Mouse (Mus musculus) limb, embryonic 13.5 days (tissue): ENCODE data around the gene Dnajc4. TPM values are rescaled to one million over a fixed set of nuclear protein-coding genes. Genes with fewer than 3 reads are reported as not detected.

Experiments used
- ATAC-seq: fragments of 200-750 bp; cut with Nextera tagmentation; 2 replicates; pipeline ENCODE4 v1.8.0; 2017; ENCODE audit warnings: low read depth, moderate number of reproducible peaks, moderate TSS enrichment; ENCODE audit not compliant: low FRiP score
- H3K27ac ChIP-seq: fragments of 300-500 bp; sonication (generic); 2 replicates; pipeline ENCODE4 v1.5.1; 2015; ENCODE audit warnings: inconsistent platforms, mild to moderate bottlenecking, moderate library complexity
- H3K27me3 ChIP-seq: fragments of 300-500 bp; sonication (generic); 2 replicates; pipeline ENCODE4 v1.6.1; 2015; ENCODE audit warnings: mild to moderate bottlenecking, inconsistent platforms
- H3K36me3 ChIP-seq: fragments of 300-500 bp; sonication (generic); 2 replicates; pipeline ENCODE4 v1.6.1; 2015; ENCODE audit warnings: inconsistent platforms, mild to moderate bottlenecking, moderate library complexity
- H3K4me1 ChIP-seq: fragments of 300-500 bp; sonication (generic); 2 replicates; pipeline ENCODE4 v1.6.1; 2015; ENCODE audit warnings: inconsistent platforms
- H3K4me2 ChIP-seq: fragments of 300-500 bp; sonication (generic); replicated peaks from 2 replicates; pipeline ENCODE4 v1.6.1; 2015; ENCODE audit warnings: inconsistent platforms, mild to moderate bottlenecking, moderate library complexity
- H3K4me3 ChIP-seq: fragments of 300-500 bp; sonication (generic); 2 replicates; pipeline ENCODE4 v1.5.1; 2015; ENCODE audit warnings: moderate library complexity, mild to moderate bottlenecking, inconsistent platforms
- H3K9ac ChIP-seq: fragments of 300-500 bp; sonication (generic); 2 replicates; pipeline ENCODE4 v1.6.1; 2015; ENCODE audit warnings: mild to moderate bottlenecking, inconsistent platforms
- H3K9me3 ChIP-seq: fragments of 300-500 bp; sonication (generic); 2 replicates; pipeline ENCODE4 v1.6.1; 2016; ENCODE audit warnings: inconsistent platforms
- WGBS: fragments of 180-500 bp; shearing (Covaris S2); methylation state at CpG from one replicate; pipeline ENCODE4 v1.1.7; 2015; 5-methylcytosine and 5-hydroxymethylcytosine counted together
- polyA plus RNA-seq: library from polyadenylated mRNA; unstranded; fragments of >200 nt; fragmentation: Nextera tagmentation; extraction: Ambion mirVana; gene quantifications from 2 replicates; pipeline ENCODE4 v1.2.1, GENCODE M21; 2015

Dnajc4 gene
- polyA plus RNA-seq, 1 experiment from 2014 or later: 22.2 TPM

DNA sequence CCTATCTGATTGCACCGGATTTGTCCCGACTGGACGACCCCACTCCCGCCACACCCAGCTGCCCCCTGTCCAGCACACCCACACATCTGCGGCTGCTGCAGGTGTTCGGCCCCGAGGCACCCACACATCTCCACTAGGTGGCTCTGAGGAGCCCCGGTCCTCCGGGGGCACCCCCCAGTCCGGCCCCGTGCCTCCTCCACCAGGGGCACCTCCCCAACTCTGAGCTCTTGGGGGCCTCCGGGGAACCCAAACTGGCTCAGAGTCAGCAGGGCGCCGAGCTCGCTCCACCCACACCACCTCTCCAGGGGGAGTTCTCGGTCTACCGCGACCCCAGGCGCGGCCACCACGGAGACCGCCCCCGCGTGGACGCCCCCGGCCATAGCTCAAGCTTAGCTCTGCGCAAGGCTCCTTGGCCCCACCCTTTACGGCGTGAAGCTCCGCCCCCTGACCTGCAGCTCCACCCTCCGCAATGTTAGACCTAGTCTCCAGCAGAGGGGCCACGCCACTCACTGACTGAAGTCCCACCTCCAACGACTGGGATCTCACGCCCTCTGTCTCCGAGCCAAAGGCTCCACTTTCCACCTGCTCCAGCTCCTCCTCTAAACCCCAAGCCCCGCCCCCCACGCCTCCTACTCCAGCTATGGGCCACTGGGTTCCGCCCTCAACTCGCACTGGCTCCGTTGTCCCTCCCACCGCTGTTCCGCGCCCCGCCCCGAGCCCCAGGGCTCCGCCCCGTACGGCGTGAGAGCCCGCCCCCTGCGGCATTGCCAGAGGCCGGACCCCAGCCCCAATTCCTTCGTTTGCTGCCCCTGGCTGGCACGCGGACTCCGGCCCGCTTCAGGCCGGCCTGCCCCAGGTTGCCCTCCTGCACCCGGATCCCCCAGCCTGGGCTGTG is 12.6 kb downstream of the Dnajc4 start:
- H3K27ac ChIP-seq: peak overlapping the region; percentile 87
- 1% methylated on average over 59 of the region's 59 CpGs for WGBS
- no peaks in the 10 kb centered on the region for H3K27me3 ChIP-seq
- H3K9me3 ChIP-seq: no peaks in the 10 kb centered on the region
- ATAC-seq: peak; percentile 90
- peak overlapping the region; percentile 70 for H3K4me3 ChIP-seq
- H3K4me2 ChIP-seq: peak overlapping the region; percentile 93
- H3K9ac ChIP-seq: peak overlapping the region; percentile 82
- peaks cover 47% of the 10 kb centered on the region for H3K36me3 ChIP-seq
- peaks cover 47% of the 10 kb centered on the region for H3K4me1 ChIP-seq

GRCm38 (mm10) chr19:6979001-6979479 is 13.3 kb downstream of the Dnajc4 start:
- Histone ChIP-seq H3K4me2 (peak overlapping the region; percentile 93), H3K4me3 (peak overlapping the region; percentile 70), H3K4me1 (peaks cover 47% of the 10 kb centered on the region), H3K27ac (peak overlapping the region; percentile 28; the same call in 1 of the 2 replicates), H3K27me3 (no peaks in the 10 kb centered on the region), H3K9ac (peak overlapping the region; percentile 68), H3K36me3 (peaks cover 43% of the 10 kb centered on the region), H3K9me3 (no peaks in the 10 kb centered on the region)
- no peak for ATAC-seq
- WGBS: 16% methylated on average over 11 of the region's 11 CpGs

DNA sequence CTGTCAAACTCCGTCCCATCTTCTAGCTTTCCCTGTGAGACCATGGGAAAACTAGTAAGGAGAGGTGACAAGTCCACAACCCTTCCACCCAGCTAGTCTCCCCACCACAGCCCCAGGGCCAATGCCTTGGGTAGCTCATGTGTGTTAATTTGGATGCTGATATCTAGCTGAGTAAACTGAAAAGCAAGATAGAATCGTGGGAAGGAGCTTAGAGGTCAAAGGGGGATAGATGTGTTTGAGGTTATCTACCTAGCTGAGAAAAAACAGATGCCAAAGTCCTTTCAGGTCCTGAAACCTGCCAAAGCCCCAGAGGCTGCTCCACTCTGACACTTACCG is 13.8 kb downstream of the Dnajc4 start:
- Histone ChIP-seq H3K9ac (peak overlapping the region; percentile 68; the same call in 1 of the 2 replicates), H3K4me3 (peak overlapping the region; percentile 70), H3K36me3 (peaks cover 39% of the 10 kb centered on the region), H3K4me2 (peak overlapping the region; percentile 93), H3K9me3 (no peaks in the 10 kb centered on the region), H3K4me1 (peaks cover 52% of the 10 kb centered on the region), H3K27me3 (no peaks in the 10 kb centered on the region), H3K27ac (no peak overlapping the region; the same call in 1 of the 2 replicates)
- 50% methylated on average over 3 of the region's 3 CpGs for WGBS
- ATAC-seq: no peak

DNA sequence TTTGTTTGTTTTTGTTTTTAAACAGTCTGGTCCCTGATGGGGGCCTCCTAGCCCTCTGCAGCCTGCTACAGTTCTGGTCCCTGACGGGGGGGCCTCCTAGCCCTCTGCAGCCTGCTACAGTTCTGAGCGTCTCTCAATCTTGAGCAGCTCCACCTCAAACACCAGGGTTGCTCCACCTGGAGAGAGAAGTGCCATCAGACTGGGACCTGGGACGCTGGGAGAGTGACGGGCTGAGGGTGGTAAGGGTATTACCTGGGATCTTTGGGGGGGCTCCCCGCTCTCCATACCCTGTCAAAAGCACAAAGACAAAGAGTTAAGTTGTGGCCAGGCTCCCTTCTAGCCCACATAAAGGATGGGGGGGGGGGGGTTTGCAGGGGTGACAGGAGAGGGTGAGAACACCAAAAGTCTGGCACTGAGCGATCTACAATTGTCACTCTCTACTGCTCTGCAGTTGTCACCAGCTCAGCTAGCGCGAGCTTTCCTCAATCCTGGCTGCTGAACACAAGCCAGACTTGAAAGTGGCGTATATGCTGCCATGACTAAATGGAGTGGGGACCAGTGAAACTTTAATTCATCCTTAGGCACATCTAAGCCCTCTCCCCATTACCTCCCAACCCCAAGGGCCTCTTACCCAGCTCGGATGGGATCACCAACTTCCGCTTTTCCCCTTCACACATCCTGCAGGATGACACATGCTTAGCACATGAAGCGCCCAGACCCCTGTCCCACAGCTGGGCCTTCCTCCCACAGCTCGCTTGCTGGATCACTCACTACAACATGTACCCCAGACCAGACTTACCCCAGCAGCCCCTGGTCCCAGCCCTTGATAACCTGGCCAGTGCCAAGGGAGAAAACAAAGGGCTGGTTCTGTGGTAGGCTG is 14.4 kb downstream of the Dnajc4 start:
- Histone ChIP-seq H3K9me3 (no peaks in the 10 kb centered on the region), H3K4me1 (peaks cover 52% of the 10 kb centered on the region), H3K27ac (no peak overlapping the region; the same call in 1 of the 2 replicates), H3K4me2 (peak overlapping the region; percentile 93), H3K4me3 (peak overlapping the region; percentile 70), H3K27me3 (no peaks in the 10 kb centered on the region), H3K36me3 (peaks cover 34% of the 10 kb centered on the region), H3K9ac (peak overlapping the region; percentile 68; the same call in 1 of the 2 replicates)
- ATAC-seq: no peak
- WGBS: 79% methylated on average over 13 of the region's 13 CpGs

GRCm38 (mm10) chr19:6975537-6976521 is 16.5 kb downstream of the Dnajc4 start, which contains the start of gene Plcb3:
TSS of gene Plcb3 (minus strand) at chr19:6976470.
- Histone ChIP-seq H3K4me2 (peak within 1 kb of the TSS; percentile 93), H3K9me3 (no peaks in the 10 kb centered on the region), H3K27me3 (no peaks in the 10 kb centered on the region), H3K4me1 (peaks cover 55% of the 10 kb centered on the region), H3K9ac (peak within 1 kb of the TSS; percentile 85), H3K4me3 (peak within 1 kb of the TSS; percentile 76), H3K36me3 (peaks cover 18% of the 10 kb centered on the region), H3K27ac (peak within 1 kb of the TSS; percentile 29)
- 1% methylated on average over 16 of the region's 16 CpGs for WGBS
- no peak for ATAC-seq

DNA sequence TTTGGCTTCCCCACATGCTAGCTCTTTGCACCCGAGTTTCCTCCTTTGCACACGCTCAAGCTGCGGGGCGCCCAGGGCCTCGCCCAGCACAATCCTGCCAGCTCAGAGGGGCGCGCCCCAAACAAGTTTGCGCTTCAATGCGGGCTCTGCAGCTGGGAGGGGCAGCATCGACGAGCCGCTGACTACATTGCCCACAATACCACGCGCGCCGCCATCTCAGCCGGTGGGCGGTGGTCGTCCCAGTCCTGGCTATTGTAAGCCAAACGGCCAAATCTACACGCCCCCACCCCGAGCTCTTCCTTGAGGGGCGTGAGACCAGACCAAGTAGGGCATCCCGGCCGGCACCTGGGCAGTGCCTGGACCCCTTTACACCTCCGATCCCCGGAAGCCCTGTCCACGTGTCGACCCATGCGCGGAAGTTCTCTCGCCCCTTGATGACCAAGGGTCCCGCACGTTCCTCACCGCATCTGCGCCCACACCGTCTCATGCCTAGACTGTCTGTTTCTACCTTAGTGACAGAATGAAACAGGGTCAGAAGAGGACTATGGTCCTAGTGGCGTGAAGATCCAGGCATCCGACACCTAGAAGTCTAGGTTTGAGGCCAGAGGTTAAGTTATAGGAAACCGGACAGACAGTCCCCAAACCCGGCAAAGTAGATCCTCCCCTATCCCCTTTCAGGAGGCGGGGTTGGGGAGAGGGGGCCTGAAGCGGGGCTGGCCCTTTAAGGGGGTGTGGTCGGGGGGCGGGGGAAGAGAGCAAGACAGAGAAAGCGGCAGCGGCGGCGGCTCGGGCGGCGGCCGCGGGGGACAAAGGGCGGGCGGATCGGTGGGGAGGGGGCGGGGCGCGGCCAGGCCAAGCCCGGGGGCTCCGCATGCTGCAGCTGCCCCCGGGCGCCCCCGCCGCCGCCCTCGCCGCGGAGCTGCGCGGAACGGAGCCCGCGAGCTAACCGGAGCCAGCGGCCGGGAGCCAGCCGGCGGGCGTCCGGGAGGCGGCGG is 17.9 kb downstream of the Dnajc4 start, which contains the start of gene Ppp1r14b:
Gene Ppp1r14b, plus strand, starts transcription at position 758 of the 995 bp plus-strand sequence.
- under 1% methylated on average over 62 of the region's 84 CpGs for WGBS
- peak within 1 kb of the TSS; percentile 85 for H3K9ac ChIP-seq

DNA sequence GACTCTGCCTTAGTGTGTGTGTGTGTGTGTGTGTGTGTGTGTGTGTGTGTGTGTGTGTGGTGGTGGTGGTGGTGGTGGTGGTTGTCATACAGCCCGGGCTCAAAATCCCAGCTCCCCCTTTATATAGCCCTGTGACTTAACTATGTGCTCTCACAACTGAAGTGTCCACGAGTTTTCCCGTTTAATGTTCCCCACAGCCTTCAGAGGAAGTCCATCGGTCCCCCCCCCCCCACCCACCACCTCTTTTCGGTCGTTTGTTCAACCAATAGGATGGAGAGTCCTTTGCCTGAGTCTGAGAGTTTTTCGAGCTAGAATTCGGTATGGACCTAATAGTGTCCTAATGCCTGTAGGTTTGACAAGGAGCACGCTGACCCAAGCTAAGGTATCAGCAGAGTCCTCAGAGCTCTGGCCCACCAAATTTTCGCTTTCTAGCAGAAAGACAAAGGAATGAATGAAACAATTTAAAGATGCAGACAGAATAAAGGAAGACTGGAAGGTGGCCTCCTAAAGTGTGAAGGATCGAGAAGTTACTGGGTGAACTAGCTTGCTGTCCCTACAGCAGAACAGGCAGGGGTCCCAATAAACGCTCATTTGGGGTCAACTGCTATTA is 18.7 kb downstream of the Dnajc4 start:
- Histone ChIP-seq H3K9me3 (no peaks in the 10 kb centered on the region), H3K4me1 (peaks cover 64% of the 10 kb centered on the region), H3K4me2 (peak overlapping the region; percentile 93), H3K27ac (peak overlapping the region; percentile 3; the same call in 1 of the 2 replicates), H3K9ac (peak overlapping the region; percentile 35; the same call in 1 of the 2 replicates), H3K27me3 (no peaks in the 10 kb centered on the region), H3K4me3 (peak overlapping the region; percentile 76), H3K36me3 (peaks cover 16% of the 10 kb centered on the region)
- WGBS: 25% methylated on average over 12 of the region's 12 CpGs
- no peak for ATAC-seq

More for the DNA sequence above, 17.9 kb downstream of the Dnajc4 start, which contains the start of gene Ppp1r14b:
- H3K4me3 ChIP-seq: peak within 1 kb of the TSS; percentile 76
- peak; percentile 74 for ATAC-seq
- peaks cover 66% of the 10 kb centered on the region for H3K4me1 ChIP-seq
- peak within 1 kb of the TSS; percentile 93 for H3K4me2 ChIP-seq
- peaks cover 18% of the 10 kb centered on the region for H3K36me3 ChIP-seq
- H3K27me3 ChIP-seq: no peaks in the 10 kb centered on the region
- no peaks in the 10 kb centered on the region for H3K9me3 ChIP-seq
- H3K27ac ChIP-seq: peak within 1 kb of the TSS; percentile 87

DNA sequence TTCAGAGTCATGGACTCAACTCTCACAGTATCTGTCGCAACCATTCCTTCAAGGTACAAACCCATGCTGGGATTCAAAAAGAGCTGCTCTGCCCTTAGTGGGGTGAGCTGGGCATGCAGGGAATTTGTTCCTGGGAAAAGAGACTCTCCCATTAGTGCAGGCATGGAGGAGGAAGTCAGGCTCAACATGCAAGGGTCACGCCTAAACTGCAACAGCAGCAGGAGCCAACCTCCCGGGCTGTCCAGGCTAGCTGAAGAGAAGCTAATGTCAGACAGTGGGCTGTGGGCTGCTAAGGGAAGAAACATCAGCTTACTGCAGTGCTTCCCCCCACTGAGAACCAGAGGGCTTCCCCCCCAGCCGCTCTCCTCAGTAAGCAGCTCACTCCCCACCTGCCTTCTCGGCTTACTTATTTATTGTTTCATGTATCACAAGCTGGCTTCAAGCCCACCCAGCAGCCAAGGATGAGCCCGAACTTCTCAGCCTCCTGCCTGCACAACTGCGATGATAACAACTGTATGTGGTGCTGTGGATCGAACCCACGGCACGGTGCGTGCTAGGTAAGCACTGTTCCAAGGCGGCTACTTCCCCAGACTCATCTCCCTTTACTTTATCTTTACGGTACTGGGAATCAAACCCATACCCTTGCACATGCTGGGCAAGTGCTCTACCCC is 20.0 kb downstream of the Dnajc4 start:
- peaks cover 3% of the 10 kb centered on the region for H3K36me3 ChIP-seq
- H3K4me3 ChIP-seq: no peak overlapping the region
- peaks cover 63% of the 10 kb centered on the region for H3K4me1 ChIP-seq
- H3K27me3 ChIP-seq: no peaks in the 10 kb centered on the region
- H3K4me2 ChIP-seq: no peak overlapping the region
- ATAC-seq: no peak
- no peaks in the 10 kb centered on the region for H3K9me3 ChIP-seq
- no peak overlapping the region for H3K27ac ChIP-seq
- 78% methylated on average over 13 of the region's 13 CpGs for WGBS
- 0 out of 2 replicates have a peak overlapping the region, but pooled peaks have one; percentile 26 for H3K9ac ChIP-seq

GRCm38 (mm10) chr19:6971644-6972043 is 20.7 kb downstream of the Dnajc4 start:
- WGBS: 21% methylated on average over 6 of the region's 6 CpGs
- no peaks in the 10 kb centered on the region for H3K9me3 ChIP-seq
- ATAC-seq: no peak
- no peak overlapping the region for H3K4me3 ChIP-seq
- H3K36me3 ChIP-seq: peaks cover 2% of the 10 kb centered on the region
- H3K9ac ChIP-seq: peak overlapping the region; percentile 26; the same call in 1 of the 2 replicates
- no peak overlapping the region for H3K4me2 ChIP-seq
- H3K27ac ChIP-seq: no peak overlapping the region; the same call in 1 of the 2 replicates
- H3K27me3 ChIP-seq: no peaks in the 10 kb centered on the region
- peaks cover 55% of the 10 kb centered on the region for H3K4me1 ChIP-seq
